Mouse (Mus musculus) kidney, adult 9 months (tissue): ENCODE measurements around the gene Lcn8.
A peak's percentile ranks its signal among the peaks of the same experiment; 100 is the strongest.
"Not testable (repeated sequence)": the region's sequence is repeated elsewhere in the genome, so short reads cannot be mapped to it uniquely, and the experiment has no call there.

Source experiments
- DNase-seq: peaks from one replicate; pipeline ENCODE4 v3.0.0; 2022

Gene Lcn8

DNA sequence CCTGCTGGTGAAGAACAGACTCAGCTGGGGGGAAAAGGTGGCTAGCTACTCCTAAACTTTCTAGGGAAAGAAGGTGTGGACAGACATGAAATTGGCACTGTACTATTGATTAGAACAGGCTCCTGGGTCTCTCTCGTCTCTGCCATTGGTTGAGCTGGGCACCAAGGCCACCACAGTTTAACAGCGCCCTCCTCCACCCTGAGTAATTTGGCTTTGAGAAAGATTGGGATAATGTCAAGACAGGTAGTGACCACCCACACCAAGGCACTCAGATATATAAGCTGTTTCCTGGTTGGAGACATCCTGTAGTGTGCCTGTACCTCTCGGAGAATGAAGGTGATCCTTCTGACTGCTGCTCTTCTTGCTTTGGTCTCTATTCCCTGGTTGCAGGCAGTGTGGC is 23.6 kb downstream of the Lcn8 start, which contains the start of gene Lcn6:
Gene Lcn6, plus strand, starts transcription at position 301 of the 400 bp plus-strand sequence.
- no peak for DNase-seq

GRCm38 (mm10) chr2:25679559-25679958 is 26.6 kb downstream of the Lcn8 start:
- DNase-seq = no peak

DNA sequence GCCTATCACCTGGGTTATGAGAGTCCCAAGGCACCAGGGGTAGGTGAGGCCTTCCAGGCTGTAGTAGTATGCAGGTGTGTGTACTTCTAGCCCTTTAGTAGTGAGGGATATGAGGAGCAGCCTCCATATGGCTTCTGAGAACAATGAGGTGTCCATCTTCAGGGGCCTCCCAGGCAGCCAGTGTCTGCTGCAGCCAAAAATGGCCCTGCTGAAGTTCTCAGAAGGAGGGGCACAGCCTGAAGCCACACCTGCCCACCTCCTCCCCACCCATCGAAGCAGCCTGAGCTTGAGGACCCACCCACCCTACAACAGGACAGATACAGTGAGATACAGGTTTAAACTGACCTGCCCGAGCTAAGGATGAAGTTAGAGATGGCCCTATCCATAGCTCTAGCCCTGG is 29.5 kb downstream of the Lcn8 start, which contains the start of gene Lcn10:
Gene Lcn10, plus strand, starts transcription at position 301 of the 400 bp plus-strand sequence.
- DNase-seq = no peak

GRCm38 (mm10) chr2:25686941-25687340 is 34.0 kb downstream of the Lcn8 start:
- no peak for DNase-seq

DNA sequence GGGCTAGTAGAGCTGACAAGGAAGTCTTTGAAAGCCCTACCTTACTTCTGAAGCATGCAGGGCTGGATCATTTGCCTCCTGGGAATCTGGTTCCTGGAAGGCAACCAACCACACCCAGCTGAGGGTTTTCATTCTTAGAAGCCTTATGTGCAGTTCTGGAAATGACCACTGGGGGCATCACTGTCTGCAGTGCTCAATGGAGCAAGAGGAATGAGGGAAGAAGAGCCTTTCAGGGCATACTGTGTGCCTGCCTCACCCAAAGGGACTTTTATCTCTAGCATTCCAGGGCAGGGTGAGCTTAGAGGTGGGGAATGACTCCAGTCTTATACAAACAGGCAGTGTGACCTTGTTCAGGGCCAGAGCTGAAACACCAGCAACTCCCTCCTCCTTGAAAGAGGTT is 41.7 kb downstream of the Lcn8 start:
- DNase-seq = peak; percentile 59

- DNase-seq = peak; percentile 41
These were observed 44.0 kb downstream of the Lcn8 start for GRCm38 (mm10) chr2:25696951-25697350.

DNA sequence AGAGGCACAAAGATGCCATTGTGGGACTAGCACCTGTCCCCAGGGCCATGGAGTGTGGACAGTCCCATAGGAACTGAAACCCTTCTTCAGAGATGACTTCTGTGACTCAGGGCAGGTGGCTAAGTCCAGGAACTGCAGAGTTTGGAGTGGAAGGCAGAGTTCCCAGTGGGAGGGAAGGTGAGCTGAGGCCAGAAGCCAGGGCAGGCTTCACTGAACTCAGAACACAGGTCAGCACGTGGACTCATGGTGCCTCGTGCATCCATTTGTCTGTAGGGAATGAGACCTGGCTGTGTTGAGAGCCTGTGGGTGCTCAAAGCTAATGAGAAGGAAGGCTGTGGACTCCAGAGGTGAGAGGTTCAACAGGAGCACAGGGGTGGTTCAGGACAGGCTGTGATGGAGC is 45.8 kb downstream of the Lcn8 start:
- DNase-seq = peak; percentile 37

DNA sequence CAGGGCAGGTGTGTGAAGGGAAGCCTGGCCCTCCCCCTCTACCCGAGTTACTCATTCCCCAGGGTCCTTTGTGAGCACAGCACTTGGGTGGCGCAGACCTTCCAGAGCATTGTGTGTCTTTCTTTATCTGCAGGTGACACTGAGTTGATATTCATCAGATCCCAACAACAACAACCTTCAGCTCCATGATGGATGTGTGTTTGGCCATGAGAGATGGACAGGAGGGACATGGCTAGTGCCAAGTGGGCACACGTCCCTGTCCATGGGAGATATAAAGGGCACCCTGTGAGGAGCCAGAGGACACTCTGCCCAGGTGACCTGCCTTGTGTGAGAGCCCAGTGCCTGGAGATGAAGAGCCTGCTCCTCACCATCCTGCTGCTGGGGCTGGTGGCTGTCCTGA is 46.8 kb downstream of the Lcn8 start, which contains the start of gene Obp2a:
Gene Obp2a, plus strand, starts transcription at position 301 of the 400 bp plus-strand sequence.
- DNase-seq = not testable (repeated sequence)

- no peak for DNase-seq
These were observed 48.1 kb downstream of the Lcn8 start for GRCm38 (mm10) chr2:25701001-25701400.

DNA sequence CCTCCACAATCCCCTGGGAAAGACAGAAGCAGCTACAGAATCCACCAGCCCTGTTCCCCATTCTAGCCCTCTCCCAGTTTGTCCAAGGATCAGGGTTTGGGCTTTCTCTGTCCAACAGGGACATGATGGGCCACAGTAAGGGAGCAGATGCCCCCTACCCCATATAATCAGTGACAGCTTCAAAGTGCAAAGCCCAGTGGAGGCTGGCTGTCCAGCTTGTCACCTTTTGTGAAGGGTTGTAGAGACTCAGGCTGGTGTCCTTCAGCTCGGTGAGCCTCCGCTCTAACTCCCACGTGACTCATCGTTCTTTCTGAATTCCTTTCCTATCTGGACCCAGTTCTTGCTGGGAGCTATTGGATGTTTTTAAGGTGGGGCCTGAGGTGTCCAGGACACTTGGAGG is 50.8 kb downstream of the Lcn8 start:
- DNase-seq = no peak
